Mouse (Mus musculus) layer of hippocampus, adult 18-20 months (tissue): ENCODE measurements at regions not wholly inside any gene's neighbourhood (a gene's known extent, or its start where the extent isn't known, plus 50 kb on each side); places are given as distances from the start of the nearest gene placed in this dataset.

Experiments used
- DNase-seq, 2 experiments: peaks; one replicate each; pipeline ENCODE4 v3.0.0; 2022; ENCODE audit warnings: low spot score in 2 of 2

- DNase-seq: no peak
These were observed 76.2 kb upstream of the Armc2 start for GRCm38 (mm10) chr10:42094274-42095000.

DNA sequence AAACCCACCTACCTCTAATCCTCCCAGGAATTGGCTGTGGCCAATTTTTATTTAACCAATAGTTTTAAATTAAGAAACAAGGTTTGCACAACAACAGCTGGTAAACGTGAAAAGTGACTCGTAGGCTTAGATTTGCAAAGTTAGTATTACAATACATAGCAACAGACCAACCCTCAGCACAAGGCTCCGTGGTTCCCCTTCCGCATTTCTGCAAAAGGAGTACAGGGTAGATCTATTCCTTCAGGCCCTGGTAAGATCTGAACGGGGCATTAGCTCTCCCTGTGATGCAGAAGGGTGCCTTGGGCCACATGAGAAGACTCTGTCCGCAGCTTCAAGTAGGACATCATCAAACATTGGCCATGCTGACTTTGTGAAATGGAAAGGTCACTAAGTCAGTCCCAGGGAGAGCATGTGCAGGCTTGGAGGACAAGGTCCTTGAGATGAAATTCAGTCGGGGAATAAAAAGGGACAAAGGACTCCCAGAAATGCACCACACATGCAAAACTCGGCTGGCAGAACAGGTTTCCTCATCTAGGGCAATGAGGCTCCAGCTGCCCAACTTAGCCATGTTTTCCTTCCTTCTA lies 75.0 kb upstream of the Armc2 start:
- no peak for DNase-seq

- DNase-seq: peak; percentile 17 to 72
These were observed 74.3 kb upstream of the Armc2 start for GRCm38 (mm10) chr10:42092500-42092899.

- DNase-seq: no peak
These were observed 73.4 kb upstream of the Armc2 start for GRCm38 (mm10) chr10:42091546-42092168.

- no peak for DNase-seq
These were observed 72.6 kb upstream of the Armc2 start for GRCm38 (mm10) chr10:42090806-42091205.

DNA sequence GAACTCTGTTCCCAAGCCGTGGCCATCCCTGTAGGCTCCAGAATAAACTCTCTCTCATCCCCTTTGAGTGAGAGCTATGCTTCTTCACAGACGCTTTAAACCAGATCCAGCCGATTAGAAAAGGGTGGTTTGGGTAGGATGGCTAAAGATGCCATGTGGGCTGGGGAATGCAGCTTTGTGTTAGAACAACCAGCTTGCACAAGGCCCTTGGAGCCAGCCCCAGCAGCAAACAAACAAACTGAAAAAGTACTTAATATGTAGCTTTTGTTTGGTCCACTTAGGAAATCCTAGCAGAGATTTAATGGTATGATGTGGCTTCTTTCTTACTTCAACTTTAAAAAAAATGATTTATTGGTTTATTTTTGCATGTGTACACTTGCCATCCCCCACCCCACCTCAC lies 71.9 kb upstream of the Armc2 start:
- peak in 1 of 2 experiments; percentile 11 for DNase-seq

DNA sequence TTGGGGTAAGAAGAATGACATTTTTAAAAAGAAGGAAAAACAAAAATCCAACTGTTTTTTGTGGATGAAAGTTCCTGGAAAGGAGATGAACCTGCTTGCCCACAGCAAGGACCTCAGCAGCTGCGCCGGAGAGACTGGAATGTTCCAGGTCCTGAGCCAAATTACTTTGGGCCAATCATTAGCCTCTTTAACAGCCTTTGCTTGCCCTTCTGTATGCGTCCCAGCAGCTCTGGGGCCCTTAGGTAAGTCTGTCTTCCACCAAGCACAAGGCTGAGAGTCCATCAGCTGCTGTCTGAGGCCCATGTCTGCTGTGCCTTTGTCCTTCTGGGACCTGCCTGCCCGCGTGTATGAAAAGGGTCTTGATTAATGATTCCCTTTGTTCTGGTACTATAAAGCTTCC lies 71.4 kb upstream of the Armc2 start:
- peak in 1 of 2 experiments; percentile 25 for DNase-seq

DNA sequence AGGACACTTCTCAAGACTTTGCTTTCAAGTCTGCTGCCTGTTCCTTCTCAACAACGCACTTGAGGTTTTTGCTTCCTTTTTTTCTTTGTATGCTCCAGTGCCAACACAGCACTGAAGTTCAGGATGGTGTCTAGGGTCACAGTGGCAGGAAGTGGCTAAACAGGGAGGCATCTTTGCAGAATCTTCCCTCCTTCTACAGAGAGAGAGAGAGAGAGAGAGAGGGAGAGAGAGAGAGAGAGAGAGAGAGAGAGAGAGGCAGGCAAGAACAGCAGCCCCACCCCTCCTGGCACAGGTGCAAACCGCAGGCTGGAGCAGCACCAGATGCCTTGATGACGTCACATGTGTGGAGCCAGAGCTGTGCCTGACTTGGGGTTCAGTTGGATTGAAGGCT lies 71.0 kb upstream of the Armc2 start:
- peak; percentile 7 to 51 for DNase-seq

DNA sequence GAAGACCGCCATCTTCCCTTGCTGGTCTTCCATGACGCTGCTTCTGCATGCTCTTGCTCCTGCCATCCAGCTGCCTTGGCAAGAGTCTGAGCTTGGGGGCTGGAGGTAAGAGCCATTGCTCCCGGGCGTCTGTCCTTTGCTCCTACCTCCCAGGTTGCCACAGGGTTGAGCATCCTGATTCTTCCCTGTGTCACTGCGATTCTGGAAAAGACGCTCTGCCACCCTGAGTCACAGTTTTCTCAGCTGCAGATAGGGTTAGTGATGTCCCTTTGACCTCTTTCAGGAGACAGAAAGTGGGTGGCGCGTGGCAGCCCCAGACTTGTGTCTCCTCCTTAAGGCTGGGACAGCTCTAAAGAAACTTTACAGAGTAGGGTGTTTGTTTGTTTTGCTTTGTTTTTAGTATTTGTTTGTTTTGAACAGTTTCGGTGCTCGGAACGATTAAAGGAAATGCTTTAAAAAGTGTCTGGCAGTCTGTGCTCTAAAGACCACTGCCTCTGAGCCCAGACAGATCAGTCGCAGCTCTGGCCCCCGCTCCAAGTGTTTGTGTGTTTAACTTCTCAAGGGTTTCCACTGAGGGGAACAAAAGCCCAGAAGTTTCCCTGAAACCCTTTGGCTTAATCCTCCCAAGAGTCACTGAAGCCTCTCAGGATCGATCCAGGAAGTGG lies 70.5 kb upstream of the Armc2 start:
- DNase-seq: no peak

- DNase-seq: no peak
These were observed 69.7 kb upstream of the Armc2 start for GRCm38 (mm10) chr10:42087906-42088305.

DNA sequence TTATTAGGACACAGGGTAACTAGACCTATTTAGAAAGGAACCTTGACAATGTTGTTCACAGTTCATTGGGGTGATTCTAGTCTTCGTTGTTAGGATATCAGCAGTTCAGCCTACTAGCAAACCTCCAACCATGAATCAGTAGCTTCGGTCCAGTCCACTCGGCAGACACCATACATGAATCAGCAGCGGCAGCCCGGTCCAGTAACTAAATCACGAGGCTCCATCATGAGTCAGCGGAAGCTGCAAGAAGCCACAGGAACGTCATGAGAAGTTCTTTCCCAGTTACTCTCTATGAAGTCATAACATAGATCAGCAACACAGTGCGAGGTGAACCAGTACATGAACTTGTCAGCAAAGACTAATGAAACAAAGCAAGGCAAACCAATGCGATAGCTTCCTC lies 68.4 kb upstream of the Armc2 start:
- DNase-seq: no peak

DNA sequence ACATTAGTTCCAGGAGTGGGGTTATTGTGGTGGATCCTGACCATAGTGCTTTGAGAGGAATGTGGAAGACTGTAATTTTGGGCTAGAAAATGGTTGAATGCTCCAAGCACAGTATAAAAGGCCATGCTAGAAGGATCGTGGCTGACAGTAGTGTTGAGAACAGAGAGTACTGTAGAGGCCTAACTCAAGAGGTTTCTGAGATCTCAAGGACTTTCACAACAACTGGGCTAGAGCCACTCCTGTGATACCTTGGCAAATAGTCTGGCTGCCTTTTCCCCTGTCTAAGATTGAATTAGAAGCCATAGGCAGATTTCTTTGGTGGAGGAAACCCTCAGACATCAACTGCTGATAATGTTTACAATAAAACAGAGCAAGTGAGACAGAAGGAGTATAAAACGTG lies 67.1 kb upstream of the Armc2 start:
- DNase-seq: no peak

- no peak for DNase-seq
These were observed 64.1 kb upstream of the Armc2 start for GRCm38 (mm10) chr10:42082227-42082840.

DNA sequence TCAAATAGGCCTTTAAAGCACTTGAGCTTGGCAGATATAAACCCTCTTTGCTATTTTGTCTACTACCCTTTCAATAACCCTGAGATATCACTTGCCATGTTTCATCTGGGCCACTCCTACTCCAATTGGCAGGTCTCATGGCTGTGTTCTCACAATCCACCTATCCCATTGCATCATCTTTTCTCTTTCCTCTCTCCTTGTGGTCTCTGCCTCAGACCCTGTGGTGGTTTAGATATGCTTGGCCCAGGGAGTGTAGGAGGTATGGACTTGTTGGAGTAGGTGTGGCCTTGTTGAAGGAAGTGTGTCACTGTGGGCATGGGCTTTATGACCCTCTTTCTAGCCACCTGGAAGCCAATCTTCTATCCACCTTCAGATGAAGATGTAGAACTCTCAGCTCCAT lies 61.5 kb upstream of the Armc2 start:
- no peak for DNase-seq

DNA sequence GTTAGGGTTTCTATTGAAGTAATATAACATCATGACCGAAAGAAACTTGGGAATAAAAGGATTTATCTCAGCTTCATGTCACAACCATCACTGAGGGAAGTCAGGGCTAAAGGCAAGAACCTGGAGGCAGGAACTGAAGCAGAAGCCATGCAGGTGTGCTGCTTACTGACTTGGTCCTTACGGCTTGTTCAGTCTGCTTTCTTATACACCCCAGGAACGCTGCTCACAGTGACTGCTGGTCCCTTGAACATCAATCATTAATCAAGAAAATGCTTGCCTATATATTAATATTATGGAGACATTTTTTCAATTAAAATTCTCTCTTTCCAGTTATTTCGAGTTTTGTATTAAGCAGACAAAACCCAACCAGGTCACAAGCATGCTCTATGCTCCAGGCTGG lies 58.5 kb upstream of the Armc2 start:
- DNase-seq: no peak

DNA sequence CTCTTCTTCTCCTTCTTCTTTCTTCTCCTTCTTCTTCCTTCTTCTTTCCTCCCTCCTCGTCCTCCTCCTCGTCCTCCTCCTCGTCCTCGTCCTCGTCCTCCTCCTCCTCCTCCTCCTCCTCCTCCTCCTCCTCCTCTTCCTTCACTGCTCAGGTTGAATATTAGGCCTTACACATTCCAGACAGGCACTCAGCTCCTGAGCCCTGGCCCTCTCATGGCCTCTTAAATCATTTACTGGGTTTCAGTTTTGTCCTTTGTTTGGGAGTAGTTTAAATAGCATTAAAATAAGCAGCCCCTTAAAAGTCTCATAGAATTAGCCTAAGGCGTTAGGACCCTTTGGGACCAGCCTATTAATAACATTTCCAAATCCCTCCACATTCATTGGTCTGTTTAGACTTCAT lies 57.3 kb upstream of the Armc2 start:
- no peak for DNase-seq

GRCm38 (mm10) chr10:42072758-42073157 lies 54.5 kb upstream of the Armc2 start:
- no peak for DNase-seq

DNA sequence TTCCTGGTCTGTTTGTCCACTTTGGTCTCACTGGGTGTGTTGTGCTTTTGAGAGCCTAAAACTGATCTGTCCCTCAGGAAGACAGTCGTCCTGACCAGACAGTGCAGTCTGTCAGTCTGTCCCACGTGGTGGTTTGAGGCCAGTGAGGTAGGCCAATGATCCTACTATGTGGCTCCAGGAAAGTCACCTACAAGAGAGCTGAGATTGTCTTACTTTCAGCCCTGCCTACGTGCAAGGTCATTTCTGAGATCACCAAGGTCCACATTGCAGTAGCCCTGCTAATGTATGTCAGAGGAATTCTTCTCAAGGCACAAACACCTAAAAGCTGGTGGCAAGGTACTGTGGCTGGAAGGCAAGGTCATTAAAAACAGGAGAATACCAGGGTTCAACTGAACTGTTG lies 53.9 kb upstream of the Armc2 start:
- no peak for DNase-seq

DNA sequence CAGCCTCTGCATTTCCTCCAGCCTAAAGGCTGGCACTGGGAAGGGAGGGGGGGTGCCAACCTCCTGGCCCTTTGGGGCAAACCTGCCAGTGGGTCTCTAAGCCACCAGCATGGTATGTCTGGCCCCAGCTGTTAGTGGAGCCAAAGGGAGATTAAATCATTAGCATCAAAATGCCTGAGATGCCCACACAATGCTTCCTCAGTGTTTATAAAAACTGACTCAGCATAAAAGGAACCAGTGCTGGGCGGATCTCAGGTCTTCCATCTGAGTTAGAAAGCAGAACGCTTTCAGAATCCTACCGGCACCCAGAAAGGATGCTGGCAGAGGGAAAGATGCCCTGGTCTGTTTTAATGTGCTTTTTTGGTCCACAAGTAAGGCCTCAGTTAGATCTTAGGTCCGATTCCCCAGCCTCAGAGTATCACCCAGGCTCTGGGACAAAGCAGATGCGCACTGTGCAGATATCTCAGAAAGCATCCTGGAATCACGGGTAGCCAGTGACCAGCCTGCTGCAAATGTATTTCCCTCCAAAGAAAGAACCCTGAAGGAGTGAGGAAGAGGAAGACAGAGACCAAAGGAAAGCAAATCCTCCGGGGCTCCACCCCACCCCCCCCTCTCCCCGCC lies 53.3 kb upstream of the Armc2 start:
- DNase-seq: no peak

DNA sequence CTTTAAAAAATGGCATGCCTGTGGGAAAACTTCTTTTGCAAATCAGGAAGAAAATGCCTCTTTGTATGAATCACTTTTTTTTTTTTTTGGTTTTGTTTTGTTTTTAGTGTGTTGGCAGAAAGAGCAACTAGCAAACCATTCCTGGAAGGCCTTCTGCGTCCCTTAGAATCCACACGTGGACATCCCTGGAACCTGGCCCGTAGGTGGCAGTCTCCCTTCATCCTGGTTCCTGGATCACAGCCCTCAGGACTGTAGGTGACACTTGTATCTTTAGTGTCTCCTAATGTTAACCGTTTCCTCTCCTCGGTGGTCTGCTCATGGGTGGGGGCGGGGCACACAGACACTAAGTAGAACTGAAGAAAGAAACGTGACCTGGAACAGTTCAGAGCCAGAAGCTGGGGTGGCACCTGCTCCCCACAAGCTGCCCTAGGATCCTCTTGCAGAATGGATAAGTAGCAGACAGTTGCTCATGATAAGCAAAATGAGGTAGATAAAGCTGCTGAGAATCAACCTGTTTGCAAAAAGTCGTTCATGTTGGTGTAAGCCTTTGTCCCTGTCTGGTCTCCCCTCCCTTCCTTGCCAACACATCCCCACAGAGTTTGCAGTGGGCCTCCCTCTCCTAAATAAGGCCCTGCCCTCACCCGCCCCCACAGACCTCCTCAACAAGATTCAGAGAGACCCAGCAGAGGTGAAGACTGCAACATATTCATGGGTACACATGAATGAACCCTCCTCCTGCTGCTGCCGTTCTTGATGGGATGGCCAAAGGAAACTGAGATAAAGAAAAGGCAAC lies 52.6 kb upstream of the Armc2 start:
- no peak for DNase-seq

DNA sequence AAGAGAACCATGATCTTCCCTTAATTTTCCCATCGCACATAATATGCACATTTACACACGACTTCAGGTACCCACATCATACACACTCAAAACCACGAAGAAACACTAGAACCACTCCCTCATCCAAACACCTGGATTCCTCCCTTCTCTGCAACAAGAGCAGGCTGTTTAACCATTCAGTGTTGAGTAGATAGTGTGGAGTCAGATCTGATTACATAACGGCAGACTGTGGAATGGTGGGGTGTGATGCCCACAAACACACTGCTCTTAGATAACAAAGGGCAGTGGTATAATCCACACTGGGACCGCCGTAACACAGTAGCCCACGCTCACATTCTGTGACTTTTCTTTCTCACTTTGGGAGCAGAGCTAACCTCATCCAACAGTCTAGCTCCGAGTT lies 51.5 kb upstream of the Armc2 start:
- no peak for DNase-seq
